Mouse (Mus musculus) embryonic facial prominence, embryonic 14.5 days (tissue): Measurements from ENCODE around the gene Ephb1. TPM values are rescaled to one million over a fixed set of nuclear protein-coding genes. Genes with fewer than 3 reads are reported as not detected.

Experiments
- ATAC-seq: fragments of 200-750 bp; cut with Nextera tagmentation; 2 replicates; pipeline ENCODE4 v1.8.0; 2017; ENCODE audit warnings: low read depth, moderate number of reproducible peaks, moderate TSS enrichment
- DNase-seq: peaks from one replicate; pipeline ENCODE4 v3.0.0-alpha.2; 2015; ENCODE audit warnings: low spot score
- H3K27ac ChIP-seq: fragments of 300-500 bp; sonication (generic); replicated peaks from 2 replicates; pipeline ENCODE4 v1.5.1; 2014; ENCODE audit warnings: low read depth, mild to moderate bottlenecking, low read length, moderate library complexity
- H3K27me3 ChIP-seq: fragments of 300-500 bp; sonication (generic); replicated peaks from 2 replicates; pipeline ENCODE4 v1.6.1; 2014; ENCODE audit warnings: low read length; ENCODE audit not compliant: control insufficient read depth, insufficient read depth
- H3K36me3 ChIP-seq: fragments of 300-500 bp; sonication (generic); 2 replicates; pipeline ENCODE4 v1.6.1; 2014; ENCODE audit warnings: low read length, mixed read lengths; ENCODE audit not compliant: control insufficient read depth, insufficient read depth
- H3K4me1 ChIP-seq: fragments of 300-500 bp; sonication (generic); 2 replicates; pipeline ENCODE4 v1.6.1; 2014; ENCODE audit warnings: antibody characterized with exemption, low read length; ENCODE audit not compliant: control insufficient read depth, insufficient read depth
- H3K4me2 ChIP-seq: fragments of 300-500 bp; sonication (generic); 2 replicates; pipeline ENCODE4 v1.6.1; 2014; ENCODE audit warnings: low read depth, mild to moderate bottlenecking, low read length, moderate library complexity, mixed read lengths
- H3K4me3 ChIP-seq: fragments of 300-500 bp; sonication (generic); 2 replicates; pipeline ENCODE4 v1.5.1; 2014; ENCODE audit warnings: low read depth, mild to moderate bottlenecking, low read length
- H3K9ac ChIP-seq: fragments of 300-500 bp; sonication (generic); 2 replicates; pipeline ENCODE4 v1.6.1; 2014; ENCODE audit warnings: low read depth, mild to moderate bottlenecking, low read length, moderate library complexity, mixed read lengths
- H3K9me3 ChIP-seq: fragments of 300-500 bp; sonication (generic); 2 replicates; pipeline ENCODE4 v1.6.1; 2016; ENCODE audit warnings: low read length; ENCODE audit not compliant: control insufficient read depth
- WGBS: fragments of 180-500 bp; shearing (Covaris S2); extraction: QIAGEN DNeasy Blood & Tissue Kit; methylation state at CpG from one replicate; pipeline ENCODE4 v1.1.7; 2014; 5-methylcytosine and 5-hydroxymethylcytosine counted together
- polyA plus RNA-seq: library from polyadenylated mRNA; unstranded; fragments of >200 nt; fragmentation: Nextera tagmentation; extraction: Ambion mirVana; gene quantifications from 2 replicates; pipeline ENCODE4 v1.2.1, GENCODE M21; 2014

The Ephb1 gene
- polyA plus RNA-seq, 1 experiment from 2014 or later: 3.9 TPM

- ATAC-seq: no peak
- H3K27me3 ChIP-seq: peaks cover 58% of the 10 kb centered on the region
Observed at GRCm38 (mm10) chr9:102350076-102350475, 4.4 kb downstream of the Ephb1 start.

GRCm38 (mm10) chr9:102346801-102347200 lies 7.7 kb downstream of the Ephb1 start:
- no peak overlapping the region for H3K27ac ChIP-seq
- H3K36me3 ChIP-seq: no peaks in the 10 kb centered on the region
- H3K4me1 ChIP-seq: no peaks in the 10 kb centered on the region
- ATAC-seq: no peak
- no peak overlapping the region for H3K4me3 ChIP-seq
- peaks cover 29% of the 10 kb centered on the region for H3K27me3 ChIP-seq
- no peaks in the 10 kb centered on the region for H3K9me3 ChIP-seq
- no peak overlapping the region for H3K4me2 ChIP-seq
- 92% methylated on average over 3 of the region's 3 CpGs for WGBS
- DNase-seq: no peak
- no peak overlapping the region for H3K9ac ChIP-seq

More at GRCm38 (mm10) chr9:102350076-102350475, 4.4 kb downstream of the Ephb1 start:
- no peaks in the 10 kb centered on the region for H3K36me3 ChIP-seq
- WGBS: 80% methylated on average over 6 of the region's 6 CpGs
- H3K4me3 ChIP-seq: no peak overlapping the region
- no peaks in the 10 kb centered on the region for H3K9me3 ChIP-seq
- H3K4me2 ChIP-seq: no peak overlapping the region
- 0 out of 2 replicates have a peak, but pooled peaks cover 4% of the 10 kb centered on the region for H3K4me1 ChIP-seq
- H3K27ac ChIP-seq: no peak overlapping the region
- no peak for DNase-seq
- H3K9ac ChIP-seq: no peak overlapping the region

- Histone ChIP-seq H3K9me3 (no peaks in the 10 kb centered on the region), H3K4me2 (no peak overlapping the region), H3K4me3 (no peak overlapping the region), H3K27me3 (peaks cover 16% of the 10 kb centered on the region), H3K9ac (no peak overlapping the region), H3K27ac (no peak overlapping the region), H3K36me3 (no peaks in the 10 kb centered on the region), H3K4me1 (no peaks in the 10 kb centered on the region)
- ATAC-seq (no peak), DNase-seq (no peak)
- 71% methylated on average over 6 of the region's 6 CpGs for WGBS
Observed at GRCm38 (mm10) chr9:102345474-102345873, 9.0 kb downstream of the Ephb1 start.

- DNase-seq (no peak), ATAC-seq (no peak)
- Histone ChIP-seq H3K27me3 (peaks cover 11% of the 10 kb centered on the region), H3K27ac (no peak overlapping the region), H3K4me3 (no peak overlapping the region), H3K9me3 (no peaks in the 10 kb centered on the region), H3K4me2 (no peak overlapping the region), H3K36me3 (no peaks in the 10 kb centered on the region), H3K9ac (no peak overlapping the region), H3K4me1 (no peaks in the 10 kb centered on the region)
- WGBS: 69% methylated on average over 9 of the region's 9 CpGs
Observed at GRCm38 (mm10) chr9:102345047-102345446, 9.4 kb downstream of the Ephb1 start.

- H3K36me3 ChIP-seq: no peaks in the 10 kb centered on the region
- no peaks in the 10 kb centered on the region for H3K9me3 ChIP-seq
- H3K4me2 ChIP-seq: no peak overlapping the region
- 68% methylated on average over 10 of the region's 10 CpGs for WGBS
- H3K4me1 ChIP-seq: no peaks in the 10 kb centered on the region
- H3K27me3 ChIP-seq: peaks cover 7% of the 10 kb centered on the region
- DNase-seq: peak; percentile 9
- no peak for ATAC-seq
- H3K4me3 ChIP-seq: no peak overlapping the region
- no peak overlapping the region for H3K9ac ChIP-seq
- no peak overlapping the region for H3K27ac ChIP-seq
Observed at GRCm38 (mm10) chr9:102344086-102344930, 10.2 kb downstream of the Ephb1 start.

- H3K9me3 ChIP-seq: no peaks in the 10 kb centered on the region
- 90% methylated on average over 9 of the region's 9 CpGs for WGBS
- H3K27ac ChIP-seq: no peak overlapping the region
- H3K9ac ChIP-seq: no peak overlapping the region
- no peaks in the 10 kb centered on the region; the same call in 1 of the 2 replicates for H3K27me3 ChIP-seq
- DNase-seq (no peak), ATAC-seq (no peak)
- H3K4me2 ChIP-seq: no peak overlapping the region
- H3K4me1 ChIP-seq: no peaks in the 10 kb centered on the region
- H3K36me3 ChIP-seq: no peaks in the 10 kb centered on the region
- no peak overlapping the region for H3K4me3 ChIP-seq
Observed at GRCm38 (mm10) chr9:102343061-102343460, 11.4 kb downstream of the Ephb1 start.

GRCm38 (mm10) chr9:102342026-102342425 lies 12.5 kb downstream of the Ephb1 start:
- H3K27me3 ChIP-seq: no peaks in the 10 kb centered on the region
- H3K27ac ChIP-seq: no peak overlapping the region
- H3K36me3 ChIP-seq: no peaks in the 10 kb centered on the region
- no peak overlapping the region for H3K9ac ChIP-seq
- DNase-seq (no peak), ATAC-seq (no peak)
- no peak overlapping the region for H3K4me3 ChIP-seq
- no peaks in the 10 kb centered on the region for H3K9me3 ChIP-seq
- no peaks in the 10 kb centered on the region for H3K4me1 ChIP-seq
- H3K4me2 ChIP-seq: no peak overlapping the region
- WGBS: 63% methylated on average over 3 of the region's 3 CpGs

- Histone ChIP-seq H3K27ac (no peak overlapping the region), H3K4me2 (no peak overlapping the region), H3K36me3 (no peaks in the 10 kb centered on the region), H3K27me3 (no peaks in the 10 kb centered on the region), H3K9ac (no peak overlapping the region), H3K9me3 (no peaks in the 10 kb centered on the region), H3K4me1 (no peaks in the 10 kb centered on the region), H3K4me3 (no peak overlapping the region)
- ATAC-seq: no peak
- WGBS: 85% methylated on average over 19 of the region's 19 CpGs
- no peak for DNase-seq
Observed at GRCm38 (mm10) chr9:102340768-102341167, 13.7 kb downstream of the Ephb1 start.
